Mouse (Mus musculus): Measurements from ENCODE around the gene Smyd5.
"Not testable (repeated sequence)": the region's sequence is repeated elsewhere in the genome, so short reads cannot be mapped to it uniquely, and the experiment has no call there.

The Smyd5 gene

GRCm38 (mm10) chr6:85447351-85447750 is 15.6 kb downstream of the Smyd5 start:
- DNase-seq (ENCODE audit: low spot score) = no peak

DNA sequence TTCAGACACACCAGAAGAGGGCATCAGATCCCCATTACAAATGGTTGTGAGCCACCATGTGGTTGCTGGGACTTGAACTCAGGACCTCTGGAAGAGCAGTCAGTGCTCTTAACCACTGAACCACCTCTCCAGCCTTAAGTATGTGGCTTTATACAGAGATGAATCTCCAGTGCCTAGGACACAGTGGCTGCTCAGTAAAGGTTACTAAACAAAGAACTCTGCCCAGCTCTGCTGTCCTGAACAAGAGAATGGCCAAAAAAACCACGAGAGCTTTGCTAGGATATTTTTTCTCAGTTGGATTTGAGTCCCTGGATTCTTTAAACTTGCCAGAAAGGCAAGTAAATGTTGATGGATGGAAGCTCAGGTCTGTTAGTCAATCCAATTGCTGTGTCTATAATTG is 18.4 kb downstream of the Smyd5 start:
- DNase-seq (ENCODE audit: low spot score) = not testable (repeated sequence)

DNA sequence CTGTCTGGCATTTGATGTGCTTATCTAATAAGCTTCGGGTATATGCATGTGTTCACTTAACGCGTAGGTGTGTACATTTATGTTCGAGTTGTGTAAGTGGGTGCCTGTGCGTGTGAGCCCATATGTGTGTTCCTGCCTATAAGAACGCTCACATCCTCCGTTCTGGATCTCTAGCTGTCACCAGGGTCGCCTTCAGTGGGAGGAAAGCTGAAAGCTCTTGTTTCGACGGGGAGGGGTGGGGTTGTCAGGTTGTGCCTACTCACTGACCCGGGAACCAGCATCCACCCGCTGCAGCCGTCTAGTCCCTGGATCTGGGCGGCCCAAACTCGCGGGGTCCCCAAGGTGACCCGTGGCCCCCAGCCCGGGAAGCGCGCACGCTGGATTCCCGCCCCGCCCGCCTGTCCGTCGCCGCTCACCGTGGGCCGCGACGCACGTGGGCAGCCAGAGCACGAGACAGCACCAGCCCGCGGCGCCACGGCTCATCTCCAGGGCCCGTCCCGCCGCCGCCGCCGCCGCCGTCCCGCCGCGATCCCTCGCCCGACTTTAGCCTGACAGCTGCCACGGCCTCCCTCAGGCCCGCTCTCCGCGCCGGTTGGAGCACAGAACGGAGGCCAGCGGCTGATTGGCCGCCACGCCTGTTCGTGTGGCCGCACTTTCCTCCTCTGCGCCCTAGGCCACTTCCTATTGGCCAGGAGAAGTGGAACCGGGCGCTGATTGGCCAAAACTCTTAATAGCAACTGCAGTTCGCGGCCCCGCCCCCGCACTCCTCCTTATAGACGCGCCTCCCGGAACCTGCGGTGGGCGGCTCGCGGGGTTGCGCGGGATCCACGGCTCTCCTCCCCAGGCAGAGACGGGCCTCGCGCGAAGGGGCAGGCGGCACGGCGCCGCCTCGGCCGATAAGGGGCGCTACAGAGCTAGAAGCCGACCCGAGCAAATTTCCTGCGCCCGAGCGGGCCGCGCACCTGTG is 19.2 kb downstream of the Smyd5 start, which contains the start of gene Cct7:
TSS of gene Cct7 (plus strand) at position 818 of the 967 bp plus-strand sequence.
- peak; percentile 100 for DNase-seq (ENCODE audit: low spot score)

DNA sequence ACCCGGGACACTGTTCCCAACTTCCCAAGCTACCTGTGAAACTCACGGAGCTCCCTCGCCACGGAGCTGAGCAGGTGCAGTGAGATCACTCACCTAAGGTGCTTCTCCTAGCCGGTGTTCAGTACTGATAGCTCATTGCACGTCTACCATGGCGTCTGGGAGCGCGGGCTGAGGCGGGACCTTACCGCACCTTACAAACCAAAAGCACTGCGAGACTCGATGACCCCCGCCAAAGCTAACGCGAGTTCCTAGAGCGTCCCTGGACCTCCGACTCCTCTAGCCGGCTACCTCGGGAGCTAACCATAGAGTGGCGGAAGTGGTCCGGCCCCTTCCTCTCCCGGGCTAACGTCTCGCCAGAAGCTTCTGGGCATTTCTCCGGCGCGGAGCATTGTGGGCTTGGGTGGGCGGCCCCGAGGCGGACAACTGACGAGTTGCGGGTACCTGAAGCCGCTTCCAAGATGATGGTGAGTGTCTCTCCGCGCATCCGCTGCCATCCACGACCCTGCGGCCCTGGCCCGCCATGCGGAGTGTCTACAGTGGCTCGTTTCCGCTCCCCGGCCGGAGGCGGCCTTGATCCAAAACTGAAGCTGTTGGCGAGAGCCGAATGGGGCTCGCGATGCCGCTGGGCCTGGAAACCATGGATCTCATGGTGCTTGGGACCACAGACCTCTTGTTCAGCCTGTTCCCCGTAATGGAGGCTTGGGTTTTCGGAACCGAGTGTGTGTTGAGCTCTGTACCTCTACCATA is 20.0 kb downstream of the Smyd5 start, which contains the start of gene Pradc1:
TSS of gene Pradc1 (minus strand) at position 307 of the 747 bp plus-strand sequence.
- DNase-seq (ENCODE audit: low spot score) = peak; percentile 92

GRCm38 (mm10) chr6:85452411-85452665 is 20.5 kb downstream of the Smyd5 start:
- peak; percentile 43 for DNase-seq (ENCODE audit: low spot score)

DNA sequence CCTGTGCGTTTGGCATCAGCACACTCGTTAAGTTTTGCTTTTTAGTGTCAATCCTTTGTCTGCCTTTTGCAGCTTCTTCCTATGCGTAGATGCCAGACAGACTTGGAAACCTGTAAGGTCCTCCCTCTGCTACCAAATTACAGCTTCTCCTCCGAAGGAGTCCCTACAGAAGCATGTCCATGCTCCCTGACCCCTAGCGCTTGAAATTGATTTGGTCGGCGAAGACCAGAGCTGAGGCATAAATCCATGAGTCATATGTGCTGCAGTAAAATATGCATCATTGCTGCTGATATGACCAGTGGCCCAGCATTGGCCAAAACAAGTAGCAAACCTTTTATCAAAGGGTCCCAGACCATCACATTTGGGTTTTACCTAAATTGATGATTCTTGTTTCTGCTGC is 21.0 kb downstream of the Smyd5 start:
- DNase-seq (ENCODE audit: low spot score) = no peak

GRCm38 (mm10) chr6:85459621-85460020 is 27.8 kb downstream of the Smyd5 start:
- DNase-seq (ENCODE audit: low spot score) = no peak

DNA sequence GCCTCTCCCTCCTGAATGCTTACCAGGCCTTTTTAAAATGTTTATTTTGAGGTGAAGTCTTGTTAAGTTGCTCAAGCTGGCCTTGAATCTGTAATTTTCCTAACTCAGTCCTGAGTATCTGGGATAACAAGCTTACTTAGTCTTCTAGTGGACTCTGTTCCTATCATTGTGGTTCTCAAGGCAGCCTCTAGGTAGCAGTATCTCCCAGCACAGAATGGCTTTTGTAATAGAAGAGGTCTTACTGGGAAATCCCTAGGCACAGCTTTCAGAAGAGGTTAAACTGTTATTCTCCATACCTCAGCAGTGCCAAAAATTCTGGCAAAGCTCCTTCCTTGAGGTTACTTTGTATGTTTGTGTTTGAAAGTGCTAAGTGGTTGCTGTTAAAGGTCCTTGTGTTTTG is 33.6 kb downstream of the Smyd5 start:
- no peak for DNase-seq (ENCODE audit: low spot score)

DNA sequence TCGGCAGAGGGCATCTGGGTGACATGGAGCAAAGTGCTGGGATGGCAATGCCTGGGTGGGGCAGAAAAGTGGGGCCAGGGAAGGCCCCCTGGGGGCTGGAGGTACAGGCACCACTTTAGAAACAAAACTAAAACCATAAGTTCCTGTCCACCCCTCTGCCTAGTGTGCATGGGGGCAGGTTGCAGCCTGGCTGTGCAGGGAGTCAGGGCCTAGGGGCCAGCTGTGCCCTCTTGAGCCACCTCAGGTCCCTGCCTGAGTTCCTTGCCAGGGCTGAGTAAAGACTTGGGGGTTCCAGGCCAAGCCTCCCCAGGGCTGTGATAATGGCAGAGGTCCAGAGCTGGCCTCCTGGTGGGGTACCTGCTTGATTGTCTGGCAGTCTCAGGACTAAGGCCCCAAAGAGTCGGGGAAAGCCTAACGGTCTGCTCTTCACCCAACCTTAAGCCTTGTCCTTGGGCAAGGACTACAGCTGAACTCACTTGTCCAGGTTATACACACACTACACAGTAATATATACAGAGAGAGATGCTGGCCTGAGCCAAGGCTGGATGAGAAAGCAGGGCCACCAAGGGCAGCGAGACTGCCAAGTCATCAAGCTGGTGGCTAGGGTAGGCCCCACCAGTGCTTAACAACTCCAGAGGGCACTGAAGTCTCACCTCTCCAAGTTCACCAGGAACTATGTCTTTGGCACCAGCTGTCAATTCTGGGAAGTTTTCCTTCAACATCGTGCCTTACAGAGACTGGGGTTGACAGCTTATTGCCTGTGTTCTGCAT is 38.1 kb downstream of the Smyd5 start:
- DNase-seq (ENCODE audit: low spot score) = no peak

GRCm38 (mm10) chr6:85471962-85472361 is 40.2 kb downstream of the Smyd5 start:
- DNase-seq (ENCODE audit: low spot score) = no peak

- no peak for DNase-seq (ENCODE audit: low spot score)
Measured at GRCm38 (mm10) chr6:85472542-85472941, 40.8 kb downstream of the Smyd5 start.

DNA sequence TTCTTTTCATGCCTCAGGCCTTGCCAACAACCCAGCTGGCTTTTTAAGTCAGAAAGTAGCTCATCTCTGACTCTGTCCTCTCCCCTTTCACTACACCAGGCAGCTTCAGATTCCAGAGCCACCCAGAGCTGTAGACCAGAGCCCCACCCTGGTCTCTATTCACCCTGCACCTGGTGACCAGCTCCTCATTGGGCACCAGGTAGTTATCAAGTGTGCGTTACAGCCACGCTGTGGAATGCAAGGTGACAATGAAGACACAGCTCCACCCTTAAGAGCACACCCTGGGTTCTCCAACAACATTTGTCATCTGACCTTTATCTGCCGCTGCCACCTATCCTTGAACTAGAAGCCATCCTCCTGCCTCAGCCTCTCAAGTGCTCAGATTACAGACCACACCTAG is 43.8 kb downstream of the Smyd5 start:
- no peak for DNase-seq (ENCODE audit: low spot score)

DNA sequence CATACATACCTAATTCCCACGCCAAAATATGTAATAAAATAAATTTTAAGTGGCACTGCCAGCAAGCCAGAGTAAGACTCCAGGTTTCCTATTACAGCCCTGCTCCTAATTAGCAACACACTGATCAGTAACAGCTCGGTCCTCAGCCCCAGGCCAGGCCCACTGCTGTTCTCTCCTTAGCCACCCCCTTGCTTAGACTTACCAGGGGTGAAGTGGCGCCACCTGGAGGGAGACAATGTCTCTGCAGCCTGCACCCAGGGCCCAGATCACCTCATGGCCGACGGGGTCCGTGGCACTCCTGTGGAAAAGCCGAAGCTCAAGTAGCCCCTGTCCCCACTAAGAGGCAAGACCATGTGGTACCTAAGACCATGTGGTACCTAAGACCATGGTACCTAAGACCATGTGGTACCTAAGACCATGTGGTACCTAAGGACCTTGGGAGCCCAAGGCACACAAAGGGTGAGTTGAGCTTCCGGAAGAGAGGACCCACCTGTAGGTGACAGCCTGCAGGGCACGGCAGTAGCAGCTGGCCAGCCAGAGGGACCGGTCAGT is 45.7 kb downstream of the Smyd5 start:
- no peak for DNase-seq (ENCODE audit: low spot score)

- no peak for DNase-seq (ENCODE audit: low spot score)
Measured at GRCm38 (mm10) chr6:85478416-85478815, 46.6 kb downstream of the Smyd5 start.

GRCm38 (mm10) chr6:85479979-85480378 is 48.2 kb downstream of the Smyd5 start:
- DNase-seq (ENCODE audit: low spot score) = no peak

GRCm38 (mm10) chr6:85480685-85481084 is 48.9 kb downstream of the Smyd5 start:
- no peak for DNase-seq (ENCODE audit: low spot score)

DNA sequence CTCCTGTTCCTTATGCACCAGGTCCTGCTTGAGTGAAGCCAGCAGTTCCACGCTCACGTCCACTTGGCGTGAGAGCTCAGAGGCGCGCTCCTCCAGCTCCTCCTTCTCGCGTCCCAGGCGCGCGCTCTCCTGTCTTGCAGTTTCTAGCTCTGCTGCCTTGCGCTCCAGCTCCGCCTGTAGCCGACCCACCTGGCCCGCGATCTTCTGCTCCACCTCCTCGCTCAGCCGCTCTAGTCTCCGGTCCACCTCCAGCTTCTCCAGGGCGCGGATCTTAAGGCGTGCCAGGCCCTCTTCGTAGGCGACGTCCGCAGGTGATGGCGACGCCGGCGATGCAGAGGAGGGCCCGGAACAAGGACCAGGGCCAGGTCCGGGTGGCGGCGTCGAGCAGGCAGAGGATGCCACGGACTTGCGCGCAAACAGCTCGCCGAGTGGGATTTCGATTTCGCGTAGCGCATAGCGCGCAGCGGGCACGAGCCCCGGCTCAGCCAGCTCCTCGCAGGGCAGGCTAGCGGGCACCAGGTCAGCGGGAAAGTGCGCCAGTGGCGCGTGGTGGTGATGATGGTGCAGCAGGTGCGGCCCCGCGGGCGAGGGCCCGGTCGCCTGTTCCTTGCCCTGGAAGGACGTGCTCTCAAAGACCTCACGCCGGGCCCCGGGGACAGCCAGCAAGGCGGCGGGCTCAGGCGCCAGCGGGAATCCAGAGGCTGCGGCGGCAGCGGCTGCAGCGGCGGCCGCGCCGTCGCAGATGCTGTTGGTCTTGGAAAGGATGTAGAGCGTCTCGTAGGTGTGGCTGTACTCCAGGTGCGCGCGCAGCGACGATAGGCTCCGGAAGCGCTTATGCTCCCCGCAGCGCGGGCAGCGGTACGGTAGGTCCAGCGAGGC is 52.3 kb downstream of the Smyd5 start:
- DNase-seq (ENCODE audit: low spot score) = no peak

GRCm38 (mm10) chr6:85485738-85486137 is 53.9 kb downstream of the Smyd5 start:
- DNase-seq (ENCODE audit: low spot score) = no peak

DNA sequence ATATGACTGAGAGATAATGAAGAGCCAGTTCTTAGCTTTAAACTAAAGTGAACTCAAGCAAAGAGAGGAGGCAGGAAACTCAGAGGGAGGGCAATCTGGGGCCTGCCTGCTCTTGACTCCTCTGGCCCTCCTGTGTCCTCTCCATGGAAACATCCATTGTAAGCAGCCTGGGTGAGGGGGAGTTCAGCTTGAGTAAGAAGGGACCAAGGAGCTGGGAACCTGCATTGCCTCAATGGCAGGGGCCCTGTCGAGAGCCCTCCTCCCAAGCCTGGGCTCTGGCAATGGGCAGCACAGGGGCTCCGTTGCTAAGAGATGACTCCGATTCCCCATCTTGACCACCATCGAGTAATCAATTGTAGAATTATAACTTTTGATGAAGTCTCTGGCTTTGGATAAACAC is 56.7 kb downstream of the Smyd5 start:
- DNase-seq (ENCODE audit: low spot score) = no peak

- no peak for DNase-seq (ENCODE audit: low spot score)
Measured at GRCm38 (mm10) chr6:85489717-85490116, 57.9 kb downstream of the Smyd5 start.

DNA sequence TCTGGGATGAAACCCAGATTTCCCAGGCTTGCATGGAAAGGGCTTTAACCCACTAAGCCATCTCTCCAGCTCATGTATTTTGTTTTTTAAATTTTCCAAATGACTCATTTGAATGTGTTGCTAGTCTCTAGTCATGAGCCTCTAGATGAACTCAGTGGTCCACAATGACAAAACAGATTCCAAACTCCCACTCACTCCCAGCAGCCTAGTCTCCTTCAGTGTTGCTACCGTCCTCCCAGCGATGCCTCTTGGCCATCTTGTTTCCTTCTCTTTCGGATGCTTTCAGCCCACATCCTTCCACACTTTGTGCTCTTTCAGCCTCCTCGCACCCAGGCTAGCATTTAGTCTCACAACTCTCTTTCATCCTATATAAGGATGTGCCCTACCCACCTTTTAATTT is 58.5 kb downstream of the Smyd5 start:
- no peak for DNase-seq (ENCODE audit: low spot score)
